Mouse (Mus musculus) liver, embryonic 18 days (tissue): ENCODE data around the gene Fam102b. TPM values are rescaled to one million over a fixed set of nuclear protein-coding genes. Genes with fewer than 3 reads are reported as not detected.

Source experiments
- polyA plus RNA-seq: library from polyadenylated mRNA; depleted of rRNA; stranded (reverse); fragments of >200 nt; gene quantifications from 2 replicates; pipeline ENCODE4 v1.2.3, GENCODE M21; 2012; rRNA removed

Fam102b gene
- 2.0 TPM in 2 replicates for polyA plus RNA-seq

GRCm38 (mm10) chr3:109027515-109027987 is at the start of gene Fam102b:
Gene Fam102b (minus strand): TSS chr3:109027607.

GRCm38 (mm10) chr3:108940001-108940633 is 87.3 kb downstream of the Fam102b start, which contains the start of gene Gm9857:
Gene Gm9857 (minus strand): TSS chr3:108940445.

GRCm38 (mm10) chr3:108939573-108939972 is 87.8 kb downstream of the Fam102b start, which contains the start of gene Henmt1:
Gene Henmt1 (plus strand): TSS chr3:108939873.

Other genes with a start within 250 kb of the Fam102b start
- 12.7 and 13.9 TPM in 2 replicates for gene Stxbp3, start 187.1 kb downstream of the Fam102b start, polyA plus RNA-seq
- 0.03 and 0.04 TPM in 2 replicates for gene Fndc7, start 137.6 kb downstream of the Fam102b start, polyA plus RNA-seq
- gene Prpf38b, start 115.9 kb downstream of the Fam102b start, polyA plus RNA-seq, result 38.9 and 40.9 TPM in 2 replicates
- 0.02 TPM in 1 of 2 replicates, not detected in the other for gene Henmt1, start 87.7 kb downstream of the Fam102b start, polyA plus RNA-seq
- gene Gm9857, start 87.2 kb downstream of the Fam102b start, polyA plus RNA-seq, result not detected in 2 replicates
- not detected in 2 replicates for gene Slc25a54, start 52.9 kb upstream of the Fam102b start, polyA plus RNA-seq
- 3.7 and 4.2 TPM in 2 replicates for gene Slc25a24, start 95.5 kb upstream of the Fam102b start, polyA plus RNA-seq